Mouse (Mus musculus) small intestine, adult 2 months (tissue): ENCODE measurements around the gene Disp1.

Source experiments
- CTCF ChIP-seq: fragments of 200-500 bp; IDR thresholded peaks from 2 replicates; pipeline ENCODE4 v1.5.1; 2012; ENCODE audit warnings: low read depth, mild to moderate bottlenecking, control low read depth, inconsistent platforms, low read length, moderate library complexity, mixed read lengths; ENCODE audit not compliant: insufficient replicate concordance, insufficient read length; ENCODE audit errors: extremely low read depth
- POLR2A ChIP-seq: fragments of 200-500 bp; IDR thresholded peaks from 2 replicates; pipeline ENCODE4 v1.6.1; 2012; ENCODE audit warnings: low read depth, mild to moderate bottlenecking, control low read depth, inconsistent platforms, low read length, moderate library complexity

DNA sequence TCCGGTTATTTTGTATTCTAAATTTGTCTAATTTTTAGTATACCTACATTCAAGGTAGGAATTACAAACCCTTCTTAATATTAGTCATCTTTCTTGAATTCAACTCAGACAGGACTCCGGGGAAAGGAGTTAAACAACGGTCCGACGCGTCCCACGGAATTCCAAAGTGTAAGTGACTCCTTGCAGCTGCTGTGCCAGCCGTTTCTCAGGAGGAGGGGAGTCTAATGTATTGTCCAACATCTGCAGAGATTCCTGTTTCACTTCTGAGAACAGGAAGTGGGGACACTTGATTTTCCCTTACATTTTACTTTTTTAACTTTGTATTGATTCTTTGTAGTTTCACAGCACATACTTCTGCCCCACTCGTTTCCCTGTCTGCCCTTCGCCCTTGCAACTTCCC lies 104.9 kb downstream of the Disp1 start:
- TF ChIP-seq CTCF (no peak), POLR2A (no peak)
